Mouse (Mus musculus) MEL (cell line): ENCODE data around the gene Fam199x. TPM values are rescaled to one million over a fixed set of nuclear protein-coding genes. Genes with fewer than 3 reads are reported as not detected.

Experiments used
- DNase-seq: peaks from one replicate; pipeline ENCODE4 v3.0.0; 2011; ENCODE audit warnings: low read depth, low spot score
- H3K27ac ChIP-seq: 2 replicates; pipeline ENCODE4 v1.5.1; 2012; ENCODE audit warnings: low read depth, mild to moderate bottlenecking, control low read depth, low read length, moderate library complexity; ENCODE audit not compliant: control insufficient read depth
- H3K27me3 ChIP-seq, 2 experiments: fragments of 150-350 bp in 1 of 2; sonication (generic) in 1 of 2; 2 replicates each; pipeline ENCODE4 v1.6.1; 2012; ENCODE audit warnings: low read length in 2 of 2, mild to moderate bottlenecking in 2 of 2, improper control_type of control experiment in 1 of 2, moderate library complexity in 1 of 2; ENCODE audit not compliant: insufficient read depth in 2 of 2, control insufficient read depth in 1 of 2
- H3K36me3 ChIP-seq, 2 experiments: 2 replicates each; pipeline ENCODE4 v1.6.1; 2012 to 2014; ENCODE audit warnings: low read length in 2 of 2, improper control_type of control experiment in 1 of 2, inconsistent platforms in 1 of 2, mild to moderate bottlenecking in 1 of 2; ENCODE audit not compliant: insufficient read depth in 2 of 2, control insufficient read depth in 1 of 2
- H3K4me1 ChIP-seq, 2 experiments: fragments of 150-350 bp in 1 of 2; sonication (generic) in 1 of 2; 2 replicates each; pipeline ENCODE4 v1.6.1; 2012; ENCODE audit warnings: low read length in 2 of 2, improper control_type of control experiment in 1 of 2, mild to moderate bottlenecking in 1 of 2; ENCODE audit not compliant: insufficient read depth in 2 of 2, control insufficient read depth in 1 of 2
- H3K4me3 ChIP-seq, 2 experiments: fragments of 150-350 bp in 1 of 2; sonication (generic) in 1 of 2; 2 replicates each; pipeline ENCODE4 v1.5.1; 2012; ENCODE audit warnings: low read depth in 2 of 2, low read length in 2 of 2, mild to moderate bottlenecking in 2 of 2, moderate library complexity in 2 of 2, control low read depth in 1 of 2, improper control_type of control experiment in 1 of 2; ENCODE audit not compliant: control insufficient read depth in 1 of 2, insufficient read depth in 1 of 2
- H3K79me2 ChIP-seq: 2 replicates; pipeline ENCODE4 v1.6.1; 2012; ENCODE audit warnings: mild to moderate bottlenecking, low read length, moderate library complexity; ENCODE audit not compliant: control insufficient read depth, poor library complexity, insufficient read depth
- H3K9ac ChIP-seq: 2 replicates; pipeline ENCODE4 v1.6.1; 2012; ENCODE audit warnings: low read depth, mild to moderate bottlenecking, control low read depth, low read length, moderate library complexity; ENCODE audit not compliant: control insufficient read depth, poor library complexity, severe bottlenecking
- H3K9me3 ChIP-seq: fragments of 150-350 bp; sonication (generic); replicated peaks from 2 replicates; pipeline ENCODE4 v1.6.1; 2012; ENCODE audit warnings: mild to moderate bottlenecking, low read length, improper control_type of control experiment, moderate library complexity; ENCODE audit not compliant: insufficient read depth
- BHLHE40 ChIP-seq: IDR thresholded peaks from 2 replicates; pipeline ENCODE4 v1.6.1; 2012; ENCODE audit warnings: low read depth, mild to moderate bottlenecking, inconsistent platforms, low read length, improper control_type of control experiment, borderline replicate concordance
- CHD1 ChIP-seq: IDR thresholded peaks from 2 replicates; pipeline ENCODE4 v1.6.1; 2012; ENCODE audit warnings: low read depth, mild to moderate bottlenecking, inconsistent platforms, low read length, improper control_type of control experiment
- CHD2 ChIP-seq: IDR thresholded peaks from 2 replicates; pipeline ENCODE4 v1.6.1; 2011; ENCODE audit warnings: low read length, improper control_type of control experiment
- CTCF ChIP-seq, 3 experiments: IDR thresholded peaks in 2 of 3; conservative IDR thresholded peaks in 1 of 3; 2 replicates each; pipeline ENCODE4 v1.5.1; 2011 to 2012; ENCODE audit warnings: low read length in 3 of 3, low read depth in 2 of 3, mild to moderate bottlenecking in 2 of 3, improper control_type of control experiment in 1 of 3, inconsistent platforms in 1 of 3, mixed read lengths in 1 of 3, moderate library complexity in 1 of 3; ENCODE audit not compliant: control insufficient read depth in 1 of 3, insufficient read depth in 1 of 3, poor library complexity in 1 of 3, severe bottlenecking in 1 of 3
- E2F4 ChIP-seq: IDR thresholded peaks from 2 replicates; pipeline ENCODE4 v1.6.1; 2011; ENCODE audit warnings: low read depth, low read length, improper control_type of control experiment, borderline replicate concordance
- ELF1 ChIP-seq: IDR thresholded peaks from 2 replicates; pipeline ENCODE4 v1.6.1; 2014; ENCODE audit warnings: low read depth, mild to moderate bottlenecking, inconsistent platforms, low read length, improper control_type of control experiment, moderate library complexity
- EP300 ChIP-seq, 2 experiments: IDR thresholded peaks; 2 replicates each; pipeline ENCODE4 v1.6.1; 2011; ENCODE audit warnings: improper control_type of control experiment in 2 of 2, low read length in 2 of 2, low read depth in 1 of 2, mild to moderate bottlenecking in 1 of 2
- ETS1 ChIP-seq: IDR thresholded peaks from 2 replicates; pipeline ENCODE4 v1.6.1; 2012; ENCODE audit warnings: low read depth, mild to moderate bottlenecking, inconsistent platforms, low read length, improper control_type of control experiment, moderate library complexity
- GABPA ChIP-seq: IDR thresholded peaks from 2 replicates; pipeline ENCODE4 v1.6.1; 2012; ENCODE audit warnings: low read depth, mild to moderate bottlenecking, inconsistent platforms, low read length, improper control_type of control experiment, moderate library complexity
- GATA1 ChIP-seq: IDR thresholded peaks from 2 replicates; pipeline ENCODE4 v1.6.1; 2011; ENCODE audit warnings: low read depth, low read length, improper control_type of control experiment
- HCFC1 ChIP-seq: IDR thresholded peaks from 2 replicates; pipeline ENCODE4 v1.6.1; 2012; ENCODE audit warnings: low read depth, mild to moderate bottlenecking, inconsistent platforms, low read length, improper control_type of control experiment, moderate library complexity
- JUND ChIP-seq: IDR thresholded peaks from 2 replicates; pipeline ENCODE4 v1.6.1; 2011; ENCODE audit warnings: low read depth, mild to moderate bottlenecking, improper control_type of control experiment, low read length
- KAT2A ChIP-seq: conservative IDR thresholded peaks from 2 replicates; pipeline ENCODE4 v1.6.1; 2012; ENCODE audit warnings: low read depth, low read length, improper control_type of control experiment, inconsistent platforms
- MAFK ChIP-seq: IDR thresholded peaks from 2 replicates; pipeline ENCODE4 v1.6.1; 2011; ENCODE audit warnings: low read depth, mild to moderate bottlenecking, low read length, improper control_type of control experiment, borderline replicate concordance
- MAX ChIP-seq: IDR thresholded peaks from 2 replicates; pipeline ENCODE4 v1.6.1; 2011; ENCODE audit warnings: low read length, improper control_type of control experiment
- MAZ ChIP-seq: IDR thresholded peaks from 2 replicates; pipeline ENCODE4 v1.6.1; 2012; ENCODE audit warnings: low read depth, mild to moderate bottlenecking, inconsistent platforms, low read length, improper control_type of control experiment
- MEF2A ChIP-seq: IDR thresholded peaks from 2 replicates; pipeline ENCODE4 v1.6.1; 2014; ENCODE audit warnings: low read depth, mild to moderate bottlenecking, inconsistent platforms, low read length, improper control_type of control experiment; ENCODE audit not compliant: poor library complexity, insufficient replicate concordance, severe bottlenecking; ENCODE audit errors: extremely low read depth
- MXI1 ChIP-seq: IDR thresholded peaks from 2 replicates; pipeline ENCODE4 v1.6.1; 2011; ENCODE audit warnings: mild to moderate bottlenecking, low read depth, low read length, improper control_type of control experiment
- MYB ChIP-seq: IDR thresholded peaks from 2 replicates; pipeline ENCODE4 v1.6.1; 2011; ENCODE audit warnings: mild to moderate bottlenecking, low read depth, low read length, improper control_type of control experiment
- MYC ChIP-seq: IDR thresholded peaks from 2 replicates; pipeline ENCODE4 v1.6.1; 2011; ENCODE audit warnings: low read depth, mild to moderate bottlenecking, low read length, improper control_type of control experiment, moderate library complexity
- NELFE ChIP-seq: IDR thresholded peaks from 2 replicates; pipeline ENCODE4 v1.6.1; 2011; ENCODE audit warnings: low read depth, low read length, improper control_type of control experiment
- POLR2A ChIP-seq, 2 experiments: IDR thresholded peaks; 2 replicates each; pipeline ENCODE4 v1.6.1; 2011 to 2012; ENCODE audit warnings: low read length in 2 of 2, mild to moderate bottlenecking in 2 of 2, control low read depth in 1 of 2, improper control_type of control experiment in 1 of 2, low read depth in 1 of 2, moderate library complexity in 1 of 2; ENCODE audit not compliant: control insufficient read depth in 1 of 2, insufficient read depth in 1 of 2, poor library complexity in 1 of 2
- POLR2AphosphoS2 ChIP-seq: IDR thresholded peaks from 2 replicates; pipeline ENCODE4 v1.6.1; 2011; ENCODE audit warnings: low read length, improper control_type of control experiment
- POLR2AphosphoS5 ChIP-seq: IDR thresholded peaks from 2 replicates; pipeline ENCODE4 v1.6.1; 2012; ENCODE audit warnings: low read depth, borderline replicate concordance, mild to moderate bottlenecking, inconsistent platforms, low read length, moderate library complexity, mixed read lengths
- RAD21 ChIP-seq: IDR thresholded peaks from 2 replicates; pipeline ENCODE4 v1.6.1; 2011; ENCODE audit warnings: mild to moderate bottlenecking, low read depth, low read length, improper control_type of control experiment
- RCOR1 ChIP-seq: IDR thresholded peaks from 2 replicates; pipeline ENCODE4 v1.6.1; 2012; ENCODE audit warnings: low read depth, mild to moderate bottlenecking, inconsistent platforms, low read length, improper control_type of control experiment
- SIN3A ChIP-seq: IDR thresholded peaks from 2 replicates; pipeline ENCODE4 v1.6.1; 2012; ENCODE audit warnings: low read length, improper control_type of control experiment, inconsistent platforms
- SMC3 ChIP-seq: IDR thresholded peaks from 2 replicates; pipeline ENCODE4 v1.6.1; 2011; ENCODE audit warnings: low read depth, low read length, improper control_type of control experiment
- TAL1 ChIP-seq: IDR thresholded peaks from 2 replicates; pipeline ENCODE4 v1.6.1; 2012; ENCODE audit warnings: mild to moderate bottlenecking, inconsistent platforms, low read length, moderate library complexity, mixed read lengths
- TBP ChIP-seq: IDR thresholded peaks from 2 replicates; pipeline ENCODE4 v1.8.0; 2011; ENCODE audit warnings: low read depth, low read length, improper control_type of control experiment
- TCF12 ChIP-seq: IDR thresholded peaks from 2 replicates; pipeline ENCODE4 v1.6.1; 2014; ENCODE audit warnings: low read depth, mild to moderate bottlenecking, inconsistent platforms, low read length, improper control_type of control experiment, moderate library complexity
- UBTF ChIP-seq: IDR thresholded peaks from 2 replicates; pipeline ENCODE4 v1.6.1; 2012; ENCODE audit warnings: low read depth, mild to moderate bottlenecking, inconsistent platforms, low read length, improper control_type of control experiment, moderate library complexity, borderline replicate concordance; ENCODE audit not compliant: insufficient read depth
- USF1 ChIP-seq: IDR thresholded peaks from 2 replicates; pipeline ENCODE4 v1.6.1; 2014; ENCODE audit warnings: low read depth, mild to moderate bottlenecking, inconsistent platforms, low read length, improper control_type of control experiment, moderate library complexity
- ZKSCAN1 ChIP-seq: IDR thresholded peaks from 2 replicates; pipeline ENCODE4 v1.6.1; 2012; ENCODE audit warnings: low read depth, mild to moderate bottlenecking, inconsistent platforms, low read length, improper control_type of control experiment, moderate library complexity
- ZMIZ1 ChIP-seq: IDR thresholded peaks from 2 replicates; pipeline ENCODE4 v1.6.1; 2012; ENCODE audit warnings: low read depth, mild to moderate bottlenecking, inconsistent platforms, low read length, improper control_type of control experiment, moderate library complexity
- ZNF384 ChIP-seq: IDR thresholded peaks from 2 replicates; pipeline ENCODE4 v1.6.1; 2012; ENCODE audit warnings: low read depth, mild to moderate bottlenecking, inconsistent platforms, low read length, improper control_type of control experiment
- polyA plus RNA-seq, 2 experiments: library from polyadenylated mRNA; stranded (reverse) in 1 of 2; unstranded in 1 of 2; fragments of >175 nt in 1 of 2; fragments of >200 nt in 1 of 2; gene quantifications; 2 replicates each; pipeline versions ENCODE4 v1.2.1 to v1.2.4; 2012; ENCODE audit warnings: low replicate concordance in 2 of 2, low read depth in 1 of 2; ENCODE audit not compliant: insufficient read length in 2 of 2, insufficient read depth in 1 of 2, missing spikeins in 1 of 2
- total RNA-seq: library from RNA; depleted of rRNA; stranded (reverse); fragments of 300-350 nt; gene quantifications from 2 replicates; pipeline ENCODE4 v1.2.3, GENCODE M21; 2012; rRNA removed

Gene Fam199x
- 8.4 and 10.4 TPM in 2 replicates for total RNA-seq
- polyA plus RNA-seq: 1 to 10 TPM in 1 of 2 experiments, not detected in 1; 5.9 TPM

DNA sequence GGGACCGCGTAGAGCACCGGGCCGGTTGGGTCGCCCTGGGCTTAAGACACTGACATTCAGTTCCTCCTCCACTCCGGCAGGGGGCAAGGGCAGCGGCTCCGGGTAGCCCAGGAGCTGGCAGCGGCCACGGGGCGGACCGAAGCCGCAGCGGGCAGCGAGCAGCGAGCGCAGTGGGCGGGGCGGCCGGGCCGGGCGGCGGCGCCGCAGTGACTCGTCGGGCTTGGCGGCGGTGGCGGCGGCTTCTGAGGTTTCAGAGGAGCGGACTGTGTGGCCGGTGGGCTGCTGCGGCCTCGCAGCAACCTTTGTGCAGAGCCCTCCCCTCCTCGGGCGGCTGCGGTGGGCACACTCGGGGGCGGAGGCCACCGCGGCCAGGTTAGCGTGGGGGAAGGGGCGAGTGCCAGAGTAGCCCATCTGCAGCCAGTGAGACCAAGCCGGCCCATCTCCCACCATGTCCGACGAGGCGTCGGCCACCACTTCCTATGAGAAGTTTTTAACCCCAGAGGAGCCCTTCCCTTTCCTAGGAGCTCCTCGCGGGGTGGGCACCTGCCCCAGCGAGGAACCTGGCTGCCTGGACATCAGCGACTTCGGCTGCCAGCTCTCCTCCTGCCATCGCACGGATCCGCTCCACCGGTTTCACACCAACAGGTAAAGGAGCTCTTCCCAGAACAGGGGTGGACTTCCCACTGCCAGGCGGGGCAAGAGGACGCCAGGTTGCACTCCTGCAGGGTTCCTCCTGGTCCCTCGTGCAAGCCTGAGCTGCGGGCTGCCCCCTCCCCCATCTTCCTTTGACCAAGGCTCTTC lies at the start of gene Fam199x:
Gene Fam199x (plus strand): TSS at position 170 of the 801 bp plus-strand sequence.
- H3K27me3 ChIP-seq: no peaks in the 10 kb centered on the region
- peaks cover 0 to 22% of the 10 kb centered on the region in 2 experiments; a peak in 3 of 4 replicates for H3K36me3 ChIP-seq
- H3K9me3 ChIP-seq: no peaks in the 10 kb centered on the region
- peak; percentile 89 for DNase-seq
- H3K4me1 ChIP-seq: peaks cover 7 to 10% of the 10 kb centered on the region in 2 experiments; a peak in 3 of 4 replicates
- H3K79me2 ChIP-seq: peaks cover 10% of the 10 kb centered on the region
- peak within 1 kb of the TSS; percentile 64 to 99 for H3K4me3 ChIP-seq
- peak within 1 kb of the TSS; percentile 70 for H3K9ac ChIP-seq
- H3K27ac ChIP-seq: peak within 1 kb of the TSS; percentile 48
- TF ChIP-seq POLR2AphosphoS5 (no peak), ETS1 (no peak), ZKSCAN1 (no peak), ELF1 (no peak), SIN3A (no peak; the same call in none of the 2 replicates), KAT2A (no peak), UBTF (peak; percentile 63; the same call in 1 of the 2 replicates), CHD1 (no peak), CTCF (IDR thresholded peaks at IDR 0.05 in 2 of 3, conservative IDR thresholded peaks at IDR 0.05 in 1 of 3; ENCODE audit: control insufficient read depth in 1 of 3, insufficient read depth in 1 of 3, low read depth in 2 of 3, low read length in 3 of 3, poor library complexity in 1 of 3, severe bottlenecking in 1 of 3) (peak in 2 of 3 experiments; percentile 59 to 73; a peak in 5 of 6 replicates), MAFK (no peak), BHLHE40 (no peak), TAL1 (no peak), RCOR1 (no peak), SMC3 (no peak), TBP (no peak), POLR2A (IDR thresholded peaks at IDR 0.05; ENCODE audit: control insufficient read depth in 1 of 2, insufficient read depth in 1 of 2, low read depth in 1 of 2, low read length in 2 of 2, poor library complexity in 1 of 2) (peak; percentile 38 to 56; a peak in 1 of 4 replicates), TCF12 (peak; percentile 56), RAD21 (no peak), GABPA (no peak), ZMIZ1 (no peak), CHD2 (peak; percentile 9; the same call in 1 of the 2 replicates), MAX (0 out of 2 replicates have a peak, but pooled peaks have one; percentile 1), USF1 (0 out of 2 replicates have a peak, but pooled peaks have one; percentile 1), MXI1 (peak; percentile 48; the same call in 1 of the 2 replicates), GATA1 (no peak), MYB (no peak), EP300 (IDR thresholded peaks at IDR 0.05; ENCODE audit: low read depth in 1 of 2, low read length in 2 of 2) (no peak), POLR2AphosphoS2 (no peak), NELFE (peak; percentile 44), MEF2A (no peak), HCFC1 (peak; percentile 68), E2F4 (no peak), JUND (no peak), ZNF384 (no peak), MYC (no peak), MAZ (no peak; the same call in none of the 2 replicates)
